Mouse (Mus musculus): ENCODE measurements around the gene Xirp1. TPM values are rescaled to one million over a fixed set of nuclear protein-coding genes. Genes with fewer than 3 reads are reported as not detected.
A peak's percentile ranks its signal among the peaks of the same experiment; 100 is the strongest.

The Xirp1 gene
- polyA plus RNA-seq, 1 experiment from 2014 or later = 0.09 TPM

GRCm38 (mm10) chr9:120000761-120001160, 22.6 kb downstream of the Xirp1 start:
- Histone ChIP-seq H3K9ac (no peak overlapping the region), H3K27ac (no peak overlapping the region), H3K9me3 (no peaks in the 10 kb centered on the region), H3K4me2 (no peak overlapping the region), H3K4me1 (replicated peaks) (peaks cover 7% of the 10 kb centered on the region; the same call in 1 of the 2 replicates), H3K4me3 (no peak overlapping the region), H3K27me3 (peaks cover 19% of the 10 kb centered on the region; the same call in 1 of the 2 replicates), H3K36me3 (no peaks in the 10 kb centered on the region)
- WGBS = 83% methylated on average over 5 of the region's 5 CpGs
- no peak for ATAC-seq (ENCODE audit: low FRiP score)

GRCm38 (mm10) chr9:119999636-120000035, 23.8 kb downstream of the Xirp1 start:
- Histone ChIP-seq H3K4me2 (no peak overlapping the region), H3K27ac (no peak overlapping the region), H3K27me3 (peaks cover 19% of the 10 kb centered on the region; the same call in 1 of the 2 replicates), H3K9me3 (no peaks in the 10 kb centered on the region), H3K4me3 (no peak overlapping the region), H3K4me1 (replicated peaks) (peaks cover 7% of the 10 kb centered on the region; the same call in 1 of the 2 replicates), H3K36me3 (no peaks in the 10 kb centered on the region), H3K9ac (no peak overlapping the region)
- 81% methylated on average over 6 of the region's 6 CpGs for WGBS
- no peak for ATAC-seq (ENCODE audit: low FRiP score)

- Histone ChIP-seq H3K4me2 (no peak overlapping the region), H3K36me3 (no peaks in the 10 kb centered on the region), H3K9ac (no peak overlapping the region), H3K27me3 (peaks cover 19% of the 10 kb centered on the region; the same call in 1 of the 2 replicates), H3K4me1 (replicated peaks) (peaks cover 7% of the 10 kb centered on the region; the same call in 1 of the 2 replicates), H3K4me3 (no peak overlapping the region), H3K27ac (no peak overlapping the region), H3K9me3 (no peaks in the 10 kb centered on the region)
- 77% methylated on average over 1 of the region's 1 CpGs for WGBS
- no peak for ATAC-seq (ENCODE audit: low FRiP score)
These were observed 24.6 kb downstream of the Xirp1 start for GRCm38 (mm10) chr9:119998776-119999175.

GRCm38 (mm10) chr9:119996080-119996479, 27.3 kb downstream of the Xirp1 start:
- no peaks in the 10 kb centered on the region for H3K9me3 ChIP-seq
- 87% methylated on average over 4 of the region's 4 CpGs for WGBS
- no peak overlapping the region for H3K27ac ChIP-seq
- H3K4me1 ChIP-seq (replicated peaks) = no peaks in the 10 kb centered on the region
- no peak overlapping the region for H3K9ac ChIP-seq
- peaks cover 18% of the 10 kb centered on the region; the same call in 1 of the 2 replicates for H3K27me3 ChIP-seq
- H3K4me3 ChIP-seq = no peak overlapping the region
- no peak for ATAC-seq (ENCODE audit: low FRiP score)
- no peaks in the 10 kb centered on the region for H3K36me3 ChIP-seq
- no peak overlapping the region for H3K4me2 ChIP-seq

- no peak overlapping the region for H3K27ac ChIP-seq
- H3K4me2 ChIP-seq = no peak overlapping the region
- no peak for ATAC-seq (ENCODE audit: low FRiP score)
- H3K4me3 ChIP-seq = no peak overlapping the region
- WGBS = 79% methylated on average over 7 of the region's 7 CpGs
- no peaks in the 10 kb centered on the region for H3K9me3 ChIP-seq
- H3K36me3 ChIP-seq = no peaks in the 10 kb centered on the region
- H3K9ac ChIP-seq = no peak overlapping the region
- H3K4me1 ChIP-seq (replicated peaks) = no peaks in the 10 kb centered on the region
- 0 out of 2 replicates have a peak, but pooled peaks cover 6% of the 10 kb centered on the region for H3K27me3 ChIP-seq
These were observed 29.2 kb downstream of the Xirp1 start for GRCm38 (mm10) chr9:119994207-119994606.

- H3K4me1 ChIP-seq (replicated peaks) = no peaks in the 10 kb centered on the region
- H3K4me2 ChIP-seq = no peak overlapping the region
- 0 out of 2 replicates have a peak, but pooled peaks cover 5% of the 10 kb centered on the region for H3K27me3 ChIP-seq
- H3K27ac ChIP-seq = no peak overlapping the region
- WGBS = 81% methylated on average over 10 of the region's 10 CpGs
- no peak for ATAC-seq (ENCODE audit: low FRiP score)
- H3K4me3 ChIP-seq = no peak overlapping the region
- no peaks in the 10 kb centered on the region for H3K36me3 ChIP-seq
- H3K9me3 ChIP-seq = no peaks in the 10 kb centered on the region
- H3K9ac ChIP-seq = no peak overlapping the region
These were observed 30.1 kb downstream of the Xirp1 start for GRCm38 (mm10) chr9:119993092-119993844.

- Histone ChIP-seq H3K27ac (no peak overlapping the region), H3K36me3 (no peaks in the 10 kb centered on the region), H3K27me3 (0 out of 2 replicates have a peak, but pooled peaks cover 8% of the 10 kb centered on the region), H3K9me3 (no peaks in the 10 kb centered on the region), H3K4me2 (no peak overlapping the region), H3K9ac (no peak overlapping the region), H3K4me1 (replicated peaks) (no peaks in the 10 kb centered on the region), H3K4me3 (no peak overlapping the region)
- WGBS = 17% methylated on average over 5 of the region's 5 CpGs
- no peak for ATAC-seq (ENCODE audit: low FRiP score)
These were observed 32.1 kb downstream of the Xirp1 start for GRCm38 (mm10) chr9:119991310-119991709.

GRCm38 (mm10) chr9:119988304-119988703, 35.1 kb downstream of the Xirp1 start:
- H3K36me3 ChIP-seq = no peaks in the 10 kb centered on the region
- WGBS = 52% methylated on average over 7 of the region's 7 CpGs
- H3K4me2 ChIP-seq = no peak overlapping the region
- peaks cover 10% of the 10 kb centered on the region for H3K4me1 ChIP-seq (replicated peaks)
- no peaks in the 10 kb centered on the region for H3K9me3 ChIP-seq
- H3K27ac ChIP-seq = no peak overlapping the region
- peaks cover 28% of the 10 kb centered on the region for H3K27me3 ChIP-seq
- no peak overlapping the region for H3K4me3 ChIP-seq
- no peak overlapping the region for H3K9ac ChIP-seq
- no peak for ATAC-seq (ENCODE audit: low FRiP score)

GRCm38 (mm10) chr9:119985881-119986574, 37.4 kb downstream of the Xirp1 start:
- H3K27ac ChIP-seq = no peak overlapping the region
- ATAC-seq (ENCODE audit: low FRiP score) = no peak
- H3K9me3 ChIP-seq = no peaks in the 10 kb centered on the region
- no peak overlapping the region for H3K4me3 ChIP-seq
- H3K4me2 ChIP-seq = no peak overlapping the region
- 72% methylated on average over 10 of the region's 10 CpGs for WGBS
- H3K4me1 ChIP-seq (replicated peaks) = peaks cover 33% of the 10 kb centered on the region
- no peak overlapping the region for H3K9ac ChIP-seq
- H3K36me3 ChIP-seq = no peaks in the 10 kb centered on the region
- peaks cover 34% of the 10 kb centered on the region for H3K27me3 ChIP-seq

GRCm38 (mm10) chr9:119984536-119985011, 38.8 kb downstream of the Xirp1 start, which contains the start of gene Csrnp1:
Gene Csrnp1, minus strand, starts transcription at chr9:119984658.
- Histone ChIP-seq H3K4me3 (peak within 1 kb of the TSS; percentile 59), H3K4me1 (replicated peaks) (peaks cover 43% of the 10 kb centered on the region), H3K27ac (0 out of 2 replicates have a peak within 1 kb of the TSS, but pooled peaks have one; percentile 40), H3K9ac (peak within 1 kb of the TSS; percentile 70), H3K4me2 (peak within 1 kb of the TSS; percentile 89), H3K27me3 (peaks cover 34% of the 10 kb centered on the region), H3K9me3 (no peaks in the 10 kb centered on the region), H3K36me3 (no peaks in the 10 kb centered on the region)
- no peak for ATAC-seq (ENCODE audit: low FRiP score)
- WGBS = 5% methylated on average over 14 of the region's 14 CpGs

GRCm38 (mm10) chr9:119983585-119984535, 39.5 kb downstream of the Xirp1 start:
- Histone ChIP-seq H3K4me1 (replicated peaks) (peaks cover 45% of the 10 kb centered on the region), H3K4me2 (peak overlapping the region; percentile 89)
- ATAC-seq (ENCODE audit: low FRiP score) = peak; percentile 60

More at GRCm38 (mm10) chr9:119983585-119984535, 39.5 kb downstream of the Xirp1 start:
- Histone ChIP-seq H3K36me3 (no peaks in the 10 kb centered on the region), H3K27ac (0 out of 2 replicates have a peak overlapping the region, but pooled peaks have one; percentile 40), H3K9me3 (no peaks in the 10 kb centered on the region), H3K27me3 (peaks cover 34% of the 10 kb centered on the region), H3K9ac (peak overlapping the region; percentile 70), H3K4me3 (peak overlapping the region; percentile 59)
- under 1% methylated on average over 77 of the region's 79 CpGs for WGBS

Measured in hindbrain, embryonic 13.5 days (tissue).